9 mouse cellular contexts compared by ENCODE assay signal in genomic region chr6:117279786-117280411, GRCm38 (mm10).
DNase-seq lines count a peak whose midpoint lies in the region; ATAC-seq and TF ChIP-seq lines count a peak whose summit lies in the region.
"Had no signal": no experiment of that assay in that cellular context is flagged by ENCODE, and none has a peak within 500 bp of the region (broad histone marks: within the 10 kb centered on the region; RNA-seq: fewer than 3 reads in every experiment).

No protein-coding gene starts in this region.

- H3K9ac ChIP-seq in stomach, embryonic 16.5 days (ENCODE audit: low read length), result no peak overlapping the region
- no peak overlapping the region for H3K9ac ChIP-seq in stomach, postnatal 0 days (ENCODE audit: low read length)
- no peak overlapping the region; the same call in 1 of the 2 replicates for H3K9ac ChIP-seq in hindbrain, embryonic 16.5 days (ENCODE audit: low read depth, low read length)
- H3K9ac ChIP-seq in kidney, embryonic 16.5 days (replicated peaks; ENCODE audit: low read length), result no peak overlapping the region

- no peak overlapping the region for H3K4me2 ChIP-seq in stomach, embryonic 16.5 days (ENCODE audit: low read depth, low read length)
- H3K4me2 ChIP-seq in stomach, postnatal 0 days (replicated peaks; ENCODE audit: low read depth), result no peak overlapping the region
- no peak overlapping the region; the same call in 1 of the 2 replicates for H3K4me2 ChIP-seq in hindbrain, embryonic 16.5 days (ENCODE audit: low read length)
- no peak overlapping the region for H3K4me2 ChIP-seq in kidney, embryonic 16.5 days (replicated peaks; ENCODE audit: low read depth, low read length)

- H3K4me1 ChIP-seq in stomach, embryonic 16.5 days (ENCODE audit: control insufficient read depth, insufficient read depth, low read length), result no peaks in the 10 kb centered on the region
- H3K4me1 ChIP-seq in stomach, postnatal 0 days (replicated peaks; ENCODE audit: control insufficient read depth, insufficient read depth), result no peaks in the 10 kb centered on the region
- H3K4me1 ChIP-seq in hindbrain, embryonic 16.5 days (ENCODE audit: control insufficient read depth, insufficient read depth, low read depth, low read length), result peaks cover 6% of the 10 kb centered on the region
- H3K4me1 ChIP-seq in kidney, embryonic 16.5 days (ENCODE audit: insufficient read depth, low read length), result 0 out of 2 replicates have a peak, but pooled peaks cover 3% of the 10 kb centered on the region

- no peaks in the 10 kb centered on the region for H3K9me3 ChIP-seq in stomach, embryonic 16.5 days (replicated peaks; ENCODE audit: control insufficient read depth, low read length)
- no peaks in the 10 kb centered on the region for H3K9me3 ChIP-seq in stomach, postnatal 0 days (ENCODE audit: control insufficient read depth, low read length)
- no peaks in the 10 kb centered on the region for H3K9me3 ChIP-seq in hindbrain, embryonic 16.5 days (ENCODE audit: control insufficient read depth, low read length)
- no peaks in the 10 kb centered on the region for H3K9me3 ChIP-seq in kidney, embryonic 16.5 days (ENCODE audit: low read length)

- 51% methylated on average over 14 of the region's 14 CpGs for WGBS in stomach, embryonic 16.5 days
- WGBS in stomach, postnatal 0 days, result 55% methylated on average over 14 of the region's 14 CpGs
- WGBS in hindbrain, embryonic 16.5 days, result 38% methylated on average over 14 of the region's 14 CpGs
- 44% methylated on average over 14 of the region's 14 CpGs for WGBS in kidney, embryonic 16.5 days

- no peak overlapping the region for H3K27ac ChIP-seq in stomach, embryonic 16.5 days (ENCODE audit: low read length)
- no peak overlapping the region for H3K27ac ChIP-seq in stomach, postnatal 0 days (replicated peaks)
- H3K27ac ChIP-seq in hindbrain, embryonic 16.5 days (ENCODE audit: low read depth, low read length), result no peak overlapping the region; the same call in 1 of the 2 replicates
- no peak overlapping the region for H3K27ac ChIP-seq in kidney, embryonic 16.5 days (ENCODE audit: low read length)

- TF ChIP-seq CTCF in stomach, postnatal 0 days (IDR thresholded peaks at IDR 0.05; ENCODE audit: low read depth), result no peak

- no peak for TF ChIP-seq EP300 in stomach, postnatal 0 days (optimal IDR thresholded peaks at IDR 0.05)

- ATAC-seq in stomach, embryonic 16.5 days (ENCODE audit: insufficient read depth, low FRiP score), result peak; percentile 40; the same call in 1 of the 2 replicates
- ATAC-seq in stomach, postnatal 0 days (ENCODE audit: low FRiP score, low TSS enrichment), result no peak
- peak; percentile 85 for ATAC-seq in hindbrain, embryonic 16.5 days
- no peak for ATAC-seq in kidney, embryonic 16.5 days (ENCODE audit: low FRiP score, low TSS enrichment)
- no peak for ATAC-seq in megakaryocyte, adult 5-6 weeks (ENCODE audit: poor library complexity, severe bottlenecking)
- ATAC-seq: lung, postnatal 0 days had no signal

- H3K27me3 ChIP-seq in stomach, embryonic 16.5 days (ENCODE audit: control insufficient read depth, insufficient read depth, low read length), result no peaks in the 10 kb centered on the region
- H3K27me3 ChIP-seq in stomach, postnatal 0 days (ENCODE audit: control insufficient read depth, insufficient read depth, low read length), result no peaks in the 10 kb centered on the region
- no peaks in the 10 kb centered on the region for H3K27me3 ChIP-seq in hindbrain, embryonic 16.5 days (replicated peaks; ENCODE audit: control insufficient read depth, insufficient read depth, low read length)
- H3K27me3 ChIP-seq in kidney, embryonic 16.5 days (ENCODE audit: insufficient read depth, low read length), result no peaks in the 10 kb centered on the region

- DNase-seq in frontal cortex, postnatal 36 days (ENCODE audit: low spot score in 2 of 2), result peak; percentile 22
- no peak for DNase-seq in frontal cortex, postnatal 14 days (ENCODE audit: low spot score in 2 of 2)
- no peak for DNase-seq in stomach, postnatal 0 days (ENCODE audit: low spot score)
- no peak for DNase-seq in adipocyte (ENCODE audit: low spot score)

- no peak overlapping the region for H3K4me3 ChIP-seq in stomach, embryonic 16.5 days (replicated peaks; ENCODE audit: low read length)
- H3K4me3 ChIP-seq in stomach, postnatal 0 days (ENCODE audit: low read depth, low read length), result no peak overlapping the region
- no peak overlapping the region for H3K4me3 ChIP-seq in hindbrain, embryonic 16.5 days (ENCODE audit: low read length)
- H3K4me3 ChIP-seq in kidney, embryonic 16.5 days (ENCODE audit: low read length), result no peak overlapping the region

- H3K36me3 ChIP-seq in stomach, embryonic 16.5 days (ENCODE audit: control insufficient read depth, insufficient read depth, low read length), result no peaks in the 10 kb centered on the region
- H3K36me3 ChIP-seq in stomach, postnatal 0 days (ENCODE audit: control insufficient read depth, insufficient read depth, low read length), result no peaks in the 10 kb centered on the region
- no peaks in the 10 kb centered on the region for H3K36me3 ChIP-seq in hindbrain, embryonic 16.5 days (ENCODE audit: control insufficient read depth, insufficient read depth, low read length)
- H3K36me3 ChIP-seq in kidney, embryonic 16.5 days (ENCODE audit: insufficient read depth, low read length), result no peaks in the 10 kb centered on the region

Comparison
In these comparisons a context has a peak if more than half of its experiments do, and no peak if none do; other contexts are left out.
1. DNase-seq: peak in frontal cortex, postnatal 36 days (2 of 2); none in frontal cortex, postnatal 14 days (0 of 2), stomach, postnatal 0 days (single experiment) and adipocyte (single experiment).
2. ATAC-seq: peak in stomach, embryonic 16.5 days (single experiment) and hindbrain, embryonic 16.5 days (single experiment); none in stomach, postnatal 0 days (single experiment), kidney, embryonic 16.5 days (single experiment) and megakaryocyte, adult 5-6 weeks (single experiment).